In the genomic region with DNA sequence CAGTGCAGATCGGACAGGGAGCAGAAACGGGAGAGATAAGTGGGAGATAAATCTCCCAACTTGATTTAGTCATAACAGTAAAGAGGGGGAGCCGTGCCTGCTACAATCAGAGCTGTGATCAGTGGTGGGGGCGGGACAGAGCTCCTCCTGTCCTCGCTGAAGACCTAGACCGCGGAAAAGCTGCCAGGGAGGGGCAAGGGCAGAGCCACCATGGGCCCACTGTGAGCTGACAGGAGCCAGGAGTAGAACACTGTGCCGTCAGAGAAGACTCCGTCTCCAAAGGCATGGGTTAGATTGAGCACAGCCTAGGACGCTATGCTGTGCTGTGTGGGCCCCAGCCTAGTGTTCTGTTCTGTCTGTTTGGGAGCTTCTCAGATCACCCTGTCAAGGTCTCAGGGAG, we compare ENCODE assay signal across 12 mouse cellular contexts.
DNase-seq lines count a peak whose midpoint lies in the region; ATAC-seq and TF ChIP-seq lines count a peak whose summit lies in the region.
"Had no signal": no experiment of that assay in that cellular context is flagged by ENCODE, and none has a peak within 500 bp of the region (broad histone marks: within the 10 kb centered on the region; RNA-seq: fewer than 3 reads in every experiment).

No protein-coding gene starts in this region.

- peak; percentile 48 for DNase-seq in adrenal gland, postnatal 14 days
- no peak for DNase-seq in adrenal gland, adult 8-10 months
- DNase-seq in kidney, postnatal 4 days, result peak; percentile 15 to 35
- no peak for DNase-seq in kidney, adult 18-20 months
- no peak for DNase-seq in gastrocnemius, adult 2 months
- no peak for DNase-seq in heart, postnatal 4 days
- DNase-seq: cerebellum, postnatal 10 days; kidney, adult 9 months; liver, postnatal 0 days had no signal

- H3K27ac ChIP-seq in gastrocnemius, adult 2 months, result no peak overlapping the region

- no peak overlapping the region for H3K4me3 ChIP-seq in gastrocnemius, adult 2 months

- intact Hi-C loops in gastrocnemius, adult 2 months (cut with DNase I), result no loop called here

- peak; percentile 55 for ATAC-seq in common myeloid progenitor, adult 5-6 weeks (replicated peaks; ENCODE audit: low read depth, poor library complexity, severe bottlenecking)
- peak; percentile 54 for ATAC-seq in megakaryocyte progenitor cell, adult 5-6 weeks (replicated peaks; ENCODE audit: poor library complexity)
- ATAC-seq: liver, postnatal 0 days; Patski had no signal

- no peak for TF ChIP-seq CTCF in gastrocnemius, adult 2 months (IDR thresholded peaks at IDR 0.05)

Comparison
In these comparisons a context has a peak if more than half of its experiments do, and no peak if none do; other contexts are left out.
1. DNase-seq: peak in adrenal gland, postnatal 14 days (single experiment) and kidney, postnatal 4 days (2 of 2); none in adrenal gland, adult 8-10 months (single experiment), kidney, adult 18-20 months (single experiment), gastrocnemius, adult 2 months (single experiment) and heart, postnatal 4 days (single experiment).